23 mouse cellular contexts compared by ENCODE assay signal in genomic region chr17:71803456-71803855, GRCm38 (mm10). TPM values are rescaled to one million over a fixed set of nuclear protein-coding genes. Genes with fewer than 3 reads are reported as not detected.
"Had no signal": no experiment of that assay in that cellular context is flagged by ENCODE, and none has a peak within 500 bp of the region (broad histone marks: within the 10 kb centered on the region; RNA-seq: fewer than 3 reads in every experiment).

No protein-coding gene starts in this region.

- H3K36me3 ChIP-seq: liver, embryonic 13.5 days had no signal

- H3K27me3 ChIP-seq: liver, embryonic 13.5 days had no signal

- H3K4me3 ChIP-seq: layer of hippocampus, adult 2 months; liver, embryonic 13.5 days had no signal

- H3K4me1 ChIP-seq: liver, embryonic 13.5 days had no signal

- DNase-seq: layer of hippocampus, adult 9-11 months; liver, embryonic 13.5 days; lung, adult 2 months; lung, postnatal 14 days; lung, postnatal 4 days; midbrain, embryonic 14.5 days; thymus, adult 18-20 months; thymus, postnatal 36 days had no signal

- H3K27ac ChIP-seq: layer of hippocampus, adult 2 months; liver, embryonic 13.5 days had no signal

RNA-seq across cellular contexts. Expression of gene Pcare, which starts 50.8 kb away (rescaled TPM):
- total RNA-seq: liver, adult 2 months; megakaryocyte progenitor cell, adult 5-6 weeks; megakaryocyte-erythroid progenitor cell, adult 5-6 weeks had no signal
- polyA plus RNA-seq: intestine, embryonic 16.5 days; limb, embryonic 11.5 days; liver, adult 2 months; lung, embryonic 16.5 days; midbrain, embryonic 11.5 days; midbrain, embryonic 14.5 days; midbrain, postnatal 0 days; neural tube, embryonic 11.5 days; neural tube, embryonic 14.5 days; small intestine, adult 2 months; spleen, adult 2 months; stomach, embryonic 16.5 days; urinary bladder, adult 2 months had no signal
